Mouse (Mus musculus) ES-Bruce4 (cell line): ENCODE results near the gene Usp49. TPM values are rescaled to one million over a fixed set of nuclear protein-coding genes. Genes with fewer than 3 reads are reported as not detected.
A peak's percentile ranks its signal among the peaks of the same experiment; 100 is the strongest.

Experiments used
- H3K27ac ChIP-seq: 2 replicates; pipeline ENCODE4 v1.5.1; 2012; ENCODE audit warnings: low read length, inconsistent platforms; ENCODE audit not compliant: insufficient read depth
- H3K27me3 ChIP-seq: 2 replicates; pipeline ENCODE4 v1.6.1; 2012; ENCODE audit warnings: mild to moderate bottlenecking, low read length, inconsistent platforms; ENCODE audit not compliant: control insufficient read depth, poor library complexity, insufficient read depth, severe bottlenecking
- H3K36me3 ChIP-seq: 2 replicates; pipeline ENCODE4 v1.6.1; 2012; ENCODE audit warnings: inconsistent platforms, mild to moderate bottlenecking, low read length, moderate library complexity; ENCODE audit not compliant: control insufficient read depth, poor library complexity, insufficient read depth, severe bottlenecking
- H3K4me1 ChIP-seq: one replicate; pipeline ENCODE4 v1.8.1; 2011; ENCODE audit warnings: low read length; ENCODE audit not compliant: control insufficient read depth, insufficient read depth
- H3K4me3 ChIP-seq: 2 replicates; pipeline ENCODE4 v1.5.1; 2011; ENCODE audit warnings: low read depth, mild to moderate bottlenecking, low read length
- H3K9ac ChIP-seq: 2 replicates; pipeline ENCODE4 v1.6.1; 2012; ENCODE audit warnings: low read depth, mild to moderate bottlenecking, inconsistent platforms; ENCODE audit not compliant: poor library complexity, severe bottlenecking
- H3K9me3 ChIP-seq: replicated peaks from 2 replicates; pipeline ENCODE4 v1.6.1; 2012; ENCODE audit warnings: mild to moderate bottlenecking, low read length, inconsistent platforms; ENCODE audit not compliant: control insufficient read depth, poor library complexity, insufficient read depth, severe bottlenecking
- CTCF ChIP-seq: IDR thresholded peaks from one replicate; pipeline ENCODE4 v1.8.1; 2011; ENCODE audit warnings: low read depth, low read length
- EP300 ChIP-seq: IDR thresholded peaks from 2 replicates; pipeline ENCODE4 v1.6.1; 2011; ENCODE audit warnings: low read depth, low read length; ENCODE audit not compliant: insufficient read depth
- POLR2A ChIP-seq: IDR thresholded peaks from one replicate; pipeline ENCODE4 v1.8.1; 2011; ENCODE audit warnings: low read length; ENCODE audit not compliant: insufficient read depth
- polyA plus RNA-seq: library from polyadenylated mRNA; stranded (reverse); fragments of >200 nt; gene quantifications from 2 replicates; pipeline ENCODE4 v1.2.4, GENCODE M21; 2011; ENCODE audit warnings: low read depth; ENCODE audit not compliant: missing spikeins, insufficient read depth, insufficient read length

The Usp49 gene
- polyA plus RNA-seq, 1 experiment, result 16.8 TPM

GRCm38 (mm10) chr17:47708972-47709371 lies 78.5 kb downstream of the Usp49 start:
- Histone ChIP-seq H3K4me3 (no peak overlapping the region), H3K36me3 (no peaks in the 10 kb centered on the region), H3K9me3 (no peaks in the 10 kb centered on the region), H3K4me1 (peaks cover 24% of the 10 kb centered on the region), H3K27ac (no peak overlapping the region), H3K9ac (no peak overlapping the region), H3K27me3 (no peaks in the 10 kb centered on the region)
- TF ChIP-seq EP300 (peak; percentile 72), POLR2A (no peak)

GRCm38 (mm10) chr17:47710036-47710435 lies 79.5 kb downstream of the Usp49 start:
- H3K36me3 ChIP-seq, result no peaks in the 10 kb centered on the region
- H3K9me3 ChIP-seq, result no peaks in the 10 kb centered on the region
- TF ChIP-seq CTCF (no peak), POLR2A (no peak), EP300 (peak; percentile 87)
- H3K27me3 ChIP-seq, result no peaks in the 10 kb centered on the region
- no peak overlapping the region for H3K4me3 ChIP-seq
- H3K27ac ChIP-seq, result peak overlapping the region; percentile 71
- H3K9ac ChIP-seq, result 0 out of 2 replicates have a peak overlapping the region, but pooled peaks have one; percentile 5
- peaks cover 24% of the 10 kb centered on the region for H3K4me1 ChIP-seq

DNA sequence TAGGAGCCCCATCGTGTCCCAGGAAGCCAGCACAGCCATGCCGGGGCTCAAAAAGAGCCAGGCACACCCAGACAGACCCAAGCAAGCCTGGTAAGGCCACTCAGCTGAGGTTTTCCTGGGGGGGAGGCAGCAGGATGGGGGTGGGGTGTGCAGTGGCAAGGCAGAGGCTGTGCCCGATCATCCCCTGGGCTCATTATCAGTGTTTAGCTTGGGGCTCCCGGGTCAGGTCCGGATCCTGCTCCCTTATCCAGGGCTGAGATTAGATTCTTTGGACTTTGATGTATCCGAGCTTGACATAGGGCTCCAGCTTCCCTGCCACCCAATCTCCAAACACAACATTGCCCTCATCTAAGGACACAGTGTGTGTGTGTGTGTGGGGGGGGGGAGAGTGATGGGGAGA lies 81.4 kb downstream of the Usp49 start:
- H3K27ac ChIP-seq, result peak overlapping the region; percentile 81
- H3K9me3 ChIP-seq, result no peaks in the 10 kb centered on the region
- H3K4me1 ChIP-seq, result peaks cover 22% of the 10 kb centered on the region
- H3K9ac ChIP-seq, result no peak overlapping the region
- no peak overlapping the region for H3K4me3 ChIP-seq
- no peak for TF ChIP-seq EP300
- no peak for TF ChIP-seq POLR2A
- TF ChIP-seq CTCF, result no peak
- H3K36me3 ChIP-seq, result no peaks in the 10 kb centered on the region
- no peaks in the 10 kb centered on the region for H3K27me3 ChIP-seq

GRCm38 (mm10) chr17:47712889-47713571 lies 82.5 kb downstream of the Usp49 start:
- H3K27me3 ChIP-seq, result no peaks in the 10 kb centered on the region
- no peaks in the 10 kb centered on the region for H3K36me3 ChIP-seq
- peak overlapping the region; percentile 73 for H3K27ac ChIP-seq
- H3K4me1 ChIP-seq, result peaks cover 21% of the 10 kb centered on the region
- peak overlapping the region; percentile 34 for H3K4me3 ChIP-seq
- H3K9ac ChIP-seq, result no peak overlapping the region
- TF ChIP-seq CTCF, result no peak
- 0 out of 2 replicates have a peak, but pooled peaks have one; percentile 5 for TF ChIP-seq EP300
- no peak for TF ChIP-seq POLR2A
- no peaks in the 10 kb centered on the region for H3K9me3 ChIP-seq

DNA sequence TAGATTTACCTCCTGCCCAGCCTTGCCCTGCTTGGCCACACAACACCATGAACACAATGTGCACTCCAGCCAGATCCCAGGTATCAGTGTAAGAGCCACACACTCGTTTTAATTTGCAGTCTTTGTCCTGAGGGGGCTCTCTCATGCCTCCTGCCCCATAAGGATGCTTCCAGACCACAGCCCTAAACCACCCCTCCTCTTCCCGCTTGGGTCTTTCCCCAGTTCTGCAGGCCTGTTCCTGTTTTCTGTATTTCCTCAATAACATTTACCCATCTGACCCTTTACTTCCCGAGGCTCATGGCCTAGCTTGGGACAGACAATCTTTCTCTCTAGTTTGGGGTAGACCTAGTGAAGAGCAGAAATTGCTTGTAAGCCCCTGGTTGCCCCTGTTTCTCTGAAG lies 84.5 kb downstream of the Usp49 start:
- Histone ChIP-seq H3K4me1 (peaks cover 19% of the 10 kb centered on the region), H3K27ac (no peak overlapping the region)
- no peak for TF ChIP-seq EP300
- TF ChIP-seq CTCF, result no peak
- no peak for TF ChIP-seq POLR2A

GRCm38 (mm10) chr17:47721183-47721582 lies 90.7 kb downstream of the Usp49 start:
- Histone ChIP-seq H3K4me1 (peaks cover 3% of the 10 kb centered on the region), H3K27me3 (no peaks in the 10 kb centered on the region), H3K27ac (no peak overlapping the region), H3K9ac (no peak overlapping the region), H3K9me3 (no peaks in the 10 kb centered on the region), H3K36me3 (no peaks in the 10 kb centered on the region), H3K4me3 (no peak overlapping the region)
- no peak for TF ChIP-seq EP300
- no peak for TF ChIP-seq CTCF
- TF ChIP-seq POLR2A, result no peak

More for the DNA sequence above, 84.5 kb downstream of the Usp49 start:
- Histone ChIP-seq H3K36me3 (no peaks in the 10 kb centered on the region), H3K9me3 (no peaks in the 10 kb centered on the region), H3K27me3 (no peaks in the 10 kb centered on the region), H3K9ac (no peak overlapping the region), H3K4me3 (no peak overlapping the region)
